Mouse (Mus musculus) heart, adult 2 months (tissue): Measurements from ENCODE around the gene Lmtk2.

Experiments
- CTCF ChIP-seq: fragments of 200-600 bp; IDR thresholded peaks from 2 replicates; pipeline ENCODE4 v1.8.1; 2022; ENCODE audit warnings: antibody characterized with exemption, mild to moderate bottlenecking, moderate library complexity
- EP300 ChIP-seq: fragments of 200-500 bp; IDR thresholded peaks from 2 replicates; pipeline ENCODE4 v1.6.1; 2011; ENCODE audit warnings: low read depth, low read length, control low read depth; ENCODE audit not compliant: insufficient read depth
- POLR2A ChIP-seq: fragments of 200-500 bp; IDR thresholded peaks from 2 replicates; pipeline ENCODE4 v1.6.1; 2011; ENCODE audit warnings: mild to moderate bottlenecking, low read depth, low read length, control low read depth; ENCODE audit not compliant: insufficient read depth

DNA sequence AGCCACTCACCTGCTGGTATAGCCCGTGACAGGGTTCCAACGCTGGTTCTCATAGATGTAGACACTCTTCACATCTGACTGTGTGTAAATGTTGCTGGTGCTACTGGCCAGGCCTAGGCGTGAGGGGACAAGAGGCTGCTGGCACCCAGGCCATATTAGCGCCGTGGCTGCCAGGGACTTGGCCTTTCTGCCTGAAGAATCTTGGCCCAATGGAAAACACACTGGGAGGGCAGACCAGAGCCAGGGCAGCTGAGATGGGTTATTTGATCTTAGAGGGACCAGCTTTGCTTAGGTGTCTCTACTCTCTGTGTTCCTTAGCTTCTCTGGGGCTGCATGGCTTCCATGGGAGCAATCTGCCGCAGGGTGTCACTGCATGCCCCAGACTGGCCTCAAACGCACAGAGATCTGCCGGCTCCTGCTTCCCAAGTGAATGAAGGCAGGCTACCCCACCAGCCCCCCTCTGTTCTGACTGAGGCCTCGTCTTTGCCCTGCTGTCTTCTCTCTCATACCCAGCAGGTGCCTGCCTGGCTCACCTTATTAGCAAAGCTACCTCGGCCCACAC is 103.2 kb downstream of the Lmtk2 start:
- TF ChIP-seq POLR2A, result no peak
- TF ChIP-seq CTCF, result no peak
- no peak for TF ChIP-seq EP300
